Mouse (Mus musculus) C2C12 (cell line): Measurements from ENCODE around the gene Pou2af1.

Experiments used
- CEBPB ChIP-seq: IDR thresholded peaks from one replicate; pipeline ENCODE4 v1.6.1; 2011; ENCODE audit warnings: low read depth, mild to moderate bottlenecking, control low read depth, moderate library complexity
- CTCF ChIP-seq: IDR thresholded peaks from one replicate; pipeline ENCODE4 v1.5.1; 2011; ENCODE audit not compliant: control insufficient read depth, insufficient read depth, insufficient read length
- MAX ChIP-seq: IDR thresholded peaks from one replicate; pipeline ENCODE4 v1.6.1; 2011; ENCODE audit warnings: mild to moderate bottlenecking, control low read depth
- MYOD1 ChIP-seq: IDR thresholded peaks from one replicate; pipeline ENCODE4 v1.6.1; 2011; ENCODE audit warnings: low read depth; ENCODE audit not compliant: control insufficient read depth, insufficient read length
- MYOG ChIP-seq: IDR thresholded peaks from one replicate; pipeline ENCODE4 v1.6.1; 2011; ENCODE audit not compliant: control insufficient read depth, insufficient read length; ENCODE audit errors: extremely low read depth
- USF1 ChIP-seq: IDR thresholded peaks from one replicate; pipeline ENCODE4 v1.6.1; 2011; ENCODE audit warnings: low read depth, mild to moderate bottlenecking, control low read depth, moderate library complexity

- TF ChIP-seq MAX (no peak), CTCF (no peak), MYOD1 (no peak), MYOG (no peak), CEBPB (no peak), USF1 (no peak)
Observed at GRCm38 (mm10) chr9:51211191-51211590, 2.3 kb upstream of the Pou2af1 start.
